ENCODE assay signal across 10 mouse cellular contexts in the genomic region with DNA sequence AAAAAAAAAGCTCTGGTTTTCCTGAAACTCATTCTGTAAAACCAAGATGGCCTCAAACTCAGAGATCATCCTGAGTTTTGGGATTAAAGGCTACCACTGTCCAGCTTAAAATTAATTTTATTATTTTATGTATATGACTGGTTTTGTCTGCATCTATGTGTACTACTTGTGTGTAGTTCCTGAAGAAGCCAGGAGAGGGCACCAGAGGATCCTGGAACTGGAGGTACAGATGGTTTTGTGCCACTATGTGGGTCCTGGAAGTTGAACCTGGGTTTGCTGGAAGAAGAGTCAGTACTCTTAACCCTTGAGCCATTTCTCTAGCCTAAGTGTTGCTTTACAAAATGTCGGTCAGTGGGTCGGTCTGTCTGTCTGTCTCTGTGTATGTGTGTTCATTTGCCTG. TPM values are rescaled to one million over a fixed set of nuclear protein-coding genes. Genes with fewer than 3 reads are reported as not detected.
DNase-seq lines count a peak whose midpoint lies in the region; ATAC-seq and TF ChIP-seq lines count a peak whose summit lies in the region.
"Had no signal": no experiment of that assay in that cellular context is flagged by ENCODE, and none has a peak within 500 bp of the region (broad histone marks: within the 10 kb centered on the region; RNA-seq: fewer than 3 reads in every experiment).

No protein-coding gene starts in this region.

- no peak for TF ChIP-seq POLR2A in brain, embryonic 14.5 days (IDR thresholded peaks at IDR 0.05; ENCODE audit: borderline replicate concordance, extremely low read depth, insufficient read depth, insufficient read length, poor library complexity, severe bottlenecking)
- no peak for TF ChIP-seq POLR2A in small intestine, adult 2 months (IDR thresholded peaks at IDR 0.05; ENCODE audit: low read depth, low read length)

- peak; percentile 34; the same call in 1 of the 2 replicates for TF ChIP-seq CTCF in gastrocnemius, adult 2 months (IDR thresholded peaks at IDR 0.05)
- peak; percentile 22; the same call in 1 of the 2 replicates for TF ChIP-seq CTCF in brain, embryonic 14.5 days (IDR thresholded peaks at IDR 0.05; ENCODE audit: borderline replicate concordance, extremely low read depth, insufficient read depth, insufficient read length)
- peak; percentile 19; the same call in 1 of the 2 replicates for TF ChIP-seq CTCF in small intestine, adult 2 months (IDR thresholded peaks at IDR 0.05; ENCODE audit: extremely low read depth, insufficient read length, insufficient replicate concordance, low read depth, low read length)

- no peak overlapping the region for H3K4me3 ChIP-seq in gastrocnemius, adult 2 months
- H3K4me3 ChIP-seq in small intestine, adult 2 months (ENCODE audit: low read depth, low read length): no peak overlapping the region
- H3K4me3 ChIP-seq in forebrain, embryonic 15.5 days: no peak overlapping the region

- H3K27ac ChIP-seq in gastrocnemius, adult 2 months: no peak overlapping the region
- H3K27ac ChIP-seq in small intestine, adult 2 months (ENCODE audit: insufficient read depth, low read depth, low read length): no peak overlapping the region
- H3K27ac ChIP-seq in forebrain, embryonic 15.5 days (replicated peaks): no peak overlapping the region

- no peak for DNase-seq in gastrocnemius, adult 2 months
- DNase-seq in gastrocnemius, postnatal 36 days: no peak
- DNase-seq in lung, postnatal 36 days: peak; percentile 29
- DNase-seq in lung, postnatal 25 days (ENCODE audit: low spot score): no peak
- DNase-seq in brain, embryonic 14.5 days (ENCODE audit: low read depth): no peak
- DNase-seq in spleen, postnatal 4 days (ENCODE audit: low spot score in 2 of 2): no peak
- DNase-seq: cerebellum, adult 8-10 months had no signal

- H3K9me3 ChIP-seq in forebrain, embryonic 15.5 days: no peaks in the 10 kb centered on the region

- 97% methylated on average over 2 of the region's 2 CpGs for whole genome bisulfite sequencing in small intestine, adult 2 months
- WGBS in forebrain, embryonic 15.5 days: 95% methylated on average over 2 of the region's 2 CpGs

- ATAC-seq in forebrain, embryonic 15.5 days (replicated peaks): no peak

- no peaks in the 10 kb centered on the region for H3K27me3 ChIP-seq in small intestine, adult 2 months (ENCODE audit: control insufficient read depth, insufficient read depth, low read length)
- H3K27me3 ChIP-seq in forebrain, embryonic 15.5 days: no peaks in the 10 kb centered on the region

- no peak overlapping the region for H3K4me2 ChIP-seq in forebrain, embryonic 15.5 days (replicated peaks)

- H3K4me1 ChIP-seq in small intestine, adult 2 months (ENCODE audit: control insufficient read depth, insufficient read depth, insufficient read length, low read length): no peaks in the 10 kb centered on the region
- H3K4me1 ChIP-seq in forebrain, embryonic 15.5 days: no peaks in the 10 kb centered on the region

- H3K9ac ChIP-seq in forebrain, embryonic 15.5 days (replicated peaks): no peak overlapping the region

- intact Hi-C loops in gastrocnemius, adult 2 months (cut with DNase I): no loop called here
- intact Hi-C loops in gastrocnemius, postnatal 36 days (cut with DNase I): no loop called here

- H3K36me3 ChIP-seq in small intestine, adult 2 months (ENCODE audit: control insufficient read depth, insufficient read depth, low read length): no peaks in the 10 kb centered on the region
- H3K36me3 ChIP-seq in forebrain, embryonic 15.5 days: no peaks in the 10 kb centered on the region

RNA-seq across cellular contexts. Expression of gene P2ry6, which starts 16.0 kb away (rescaled TPM):
- 1 to 10 TPM in 1 of 2 experiments, under 1 TPM in 1; 0.82 to 1.4 TPM for total RNA-seq in gastrocnemius, adult 2 months (2021)
- 1 to 10 TPM; 1.1 TPM for total RNA-seq in gastrocnemius, postnatal 36 days (2021)
- polyA plus RNA-seq in brain, embryonic 14.5 days (2012; rRNA removed): 3.2 and 3.6 TPM in 2 replicates
- 19.4 and 27.8 TPM in 2 replicates for polyA plus RNA-seq in small intestine, adult 2 months (2012; rRNA removed)
- 2.2 and 2.7 TPM in 2 replicates for polyA plus RNA-seq in forebrain, embryonic 15.5 days (2015; fragmentation: Nextera tagmentation; extraction: Ambion mirVana)

RNA-seq across cellular contexts. Expression of gene Arhgef17, which starts 26.5 kb away (rescaled TPM):
- 10 to 100 TPM; 20.9 to 33.3 TPM for total RNA-seq in gastrocnemius, adult 2 months (2021)
- 10 to 100 TPM; 19.3 to 19.6 TPM for total RNA-seq in gastrocnemius, postnatal 36 days (2021)
- polyA plus RNA-seq in brain, embryonic 14.5 days (2012; rRNA removed): 20.8 and 30.3 TPM in 2 replicates
- polyA plus RNA-seq in small intestine, adult 2 months (2012; rRNA removed): 6.8 and 8.0 TPM in 2 replicates
- 7.3 and 7.6 TPM in 2 replicates for polyA plus RNA-seq in forebrain, embryonic 15.5 days (2015; fragmentation: Nextera tagmentation; extraction: Ambion mirVana)

RNA-seq across cellular contexts. Expression of gene P2ry2, which starts 54.2 kb away (rescaled TPM):
- 10 to 100 TPM; 29.5 to 41.7 TPM for total RNA-seq in gastrocnemius, adult 2 months (2021)
- 10 to 100 TPM; 29.6 to 44.9 TPM for total RNA-seq in gastrocnemius, postnatal 36 days (2021)
- polyA plus RNA-seq in brain, embryonic 14.5 days (2012; rRNA removed): 0.09 and 0.34 TPM in 2 replicates
- 4.0 and 67.8 TPM in 2 replicates for polyA plus RNA-seq in small intestine, adult 2 months (2012; rRNA removed)
- polyA plus RNA-seq in forebrain, embryonic 15.5 days (2015; fragmentation: Nextera tagmentation; extraction: Ambion mirVana): 0.11 TPM in 1 of 2 replicates, not detected in the other
- polyA plus RNA-seq: neural tube, embryonic 14.5 days had no signal
